Mouse (Mus musculus): ENCODE measurements around the gene Pip4k2a. TPM values are rescaled to one million over a fixed set of nuclear protein-coding genes. Genes with fewer than 3 reads are reported as not detected.

Pip4k2a gene
- polyA plus RNA-seq, 1 experiment from 2014 or later = 8.6 TPM

- WGBS = 39% methylated on average over 7 of the region's 7 CpGs
- Histone ChIP-seq H3K4me2 (replicated peaks) (no peak overlapping the region), H3K9me3 (no peaks in the 10 kb centered on the region), H3K36me3 (no peaks in the 10 kb centered on the region), H3K27ac (no peak overlapping the region), H3K9ac (no peak overlapping the region), H3K4me3 (no peak overlapping the region), H3K4me1 (peaks cover 44% of the 10 kb centered on the region), H3K27me3 (peaks cover 48% of the 10 kb centered on the region)
- ATAC-seq (ENCODE audit: low FRiP score, low read depth) = no peak
Observed at GRCm38 (mm10) chr2:18948741-18949140, 49.2 kb downstream of the Pip4k2a start.

GRCm38 (mm10) chr2:18947669-18948459 is 50.1 kb downstream of the Pip4k2a start:
- H3K27ac ChIP-seq = no peak overlapping the region
- 21% methylated on average over 7 of the region's 7 CpGs for WGBS
- ATAC-seq (ENCODE audit: low FRiP score, low read depth) = peak; percentile 25; the same call in 1 of the 2 replicates
- peaks cover 49% of the 10 kb centered on the region for H3K27me3 ChIP-seq
- H3K36me3 ChIP-seq = no peaks in the 10 kb centered on the region
- H3K4me1 ChIP-seq = peaks cover 35% of the 10 kb centered on the region
- H3K4me3 ChIP-seq = no peak overlapping the region
- H3K9ac ChIP-seq = no peak overlapping the region
- no peak overlapping the region for H3K4me2 ChIP-seq (replicated peaks)
- H3K9me3 ChIP-seq = no peaks in the 10 kb centered on the region

GRCm38 (mm10) chr2:18945438-18945837 is 52.5 kb downstream of the Pip4k2a start:
- Histone ChIP-seq H3K4me3 (no peak overlapping the region), H3K36me3 (no peaks in the 10 kb centered on the region), H3K9me3 (no peaks in the 10 kb centered on the region), H3K27ac (no peak overlapping the region), H3K4me1 (peaks cover 38% of the 10 kb centered on the region), H3K4me2 (replicated peaks) (no peak overlapping the region), H3K27me3 (peaks cover 50% of the 10 kb centered on the region), H3K9ac (no peak overlapping the region)
- 44% methylated on average over 1 of the region's 1 CpGs for WGBS
- ATAC-seq (ENCODE audit: low FRiP score, low read depth) = 0 out of 2 replicates have a peak, but pooled peaks have one; percentile 57

- 80% methylated on average over 2 of the region's 2 CpGs for WGBS
- ATAC-seq (ENCODE audit: low FRiP score, low read depth) = no peak
Observed at GRCm38 (mm10) chr2:18943930-18944329, 54.0 kb downstream of the Pip4k2a start.

GRCm38 (mm10) chr2:18943366-18943765 is 54.6 kb downstream of the Pip4k2a start:
- Histone ChIP-seq H3K4me2 (replicated peaks) (no peak overlapping the region), H3K4me1 (peaks cover 56% of the 10 kb centered on the region), H3K36me3 (no peaks in the 10 kb centered on the region), H3K4me3 (no peak overlapping the region), H3K9ac (no peak overlapping the region), H3K27ac (no peak overlapping the region), H3K9me3 (no peaks in the 10 kb centered on the region), H3K27me3 (peaks cover 45% of the 10 kb centered on the region)
- 75% methylated on average over 4 of the region's 4 CpGs for WGBS
- ATAC-seq (ENCODE audit: low FRiP score, low read depth) = no peak

More at GRCm38 (mm10) chr2:18943930-18944329, 54.0 kb downstream of the Pip4k2a start:
- H3K9ac ChIP-seq = no peak overlapping the region
- H3K9me3 ChIP-seq = no peaks in the 10 kb centered on the region
- no peaks in the 10 kb centered on the region for H3K36me3 ChIP-seq
- no peak overlapping the region for H3K27ac ChIP-seq
- H3K27me3 ChIP-seq = peaks cover 45% of the 10 kb centered on the region
- no peak overlapping the region for H3K4me2 ChIP-seq (replicated peaks)
- H3K4me1 ChIP-seq = peaks cover 53% of the 10 kb centered on the region
- no peak overlapping the region for H3K4me3 ChIP-seq

- Histone ChIP-seq H3K27me3 (peaks cover 45% of the 10 kb centered on the region), H3K4me1 (peaks cover 49% of the 10 kb centered on the region), H3K9me3 (no peaks in the 10 kb centered on the region), H3K4me2 (replicated peaks) (no peak overlapping the region), H3K9ac (no peak overlapping the region), H3K4me3 (no peak overlapping the region), H3K36me3 (no peaks in the 10 kb centered on the region), H3K27ac (no peak overlapping the region)
- WGBS = 51% methylated on average over 12 of the region's 12 CpGs
- ATAC-seq (ENCODE audit: low FRiP score, low read depth) = no peak
Observed at GRCm38 (mm10) chr2:18940693-18941270, 57.1 kb downstream of the Pip4k2a start.

GRCm38 (mm10) chr2:18938923-18939329 is 59.0 kb downstream of the Pip4k2a start:
- Histone ChIP-seq H3K27me3 (peaks cover 40% of the 10 kb centered on the region), H3K4me2 (replicated peaks) (no peak overlapping the region), H3K9me3 (no peaks in the 10 kb centered on the region), H3K4me3 (no peak overlapping the region), H3K9ac (no peak overlapping the region), H3K4me1 (peaks cover 43% of the 10 kb centered on the region), H3K27ac (no peak overlapping the region; the same call in 1 of the 2 replicates), H3K36me3 (no peaks in the 10 kb centered on the region)
- ATAC-seq (ENCODE audit: low FRiP score, low read depth) = no peak
- WGBS = 18% methylated on average over 8 of the region's 8 CpGs

GRCm38 (mm10) chr2:18938232-18938631 is 59.7 kb downstream of the Pip4k2a start:
- no peak overlapping the region for H3K27ac ChIP-seq
- no peak overlapping the region for H3K4me2 ChIP-seq (replicated peaks)
- WGBS = 32% methylated on average over 1 of the region's 1 CpGs
- no peak overlapping the region for H3K4me3 ChIP-seq
- ATAC-seq (ENCODE audit: low FRiP score, low read depth) = no peak
- peaks cover 37% of the 10 kb centered on the region for H3K27me3 ChIP-seq
- H3K4me1 ChIP-seq = peaks cover 49% of the 10 kb centered on the region
- no peaks in the 10 kb centered on the region for H3K9me3 ChIP-seq
- H3K9ac ChIP-seq = no peak overlapping the region
- H3K36me3 ChIP-seq = no peaks in the 10 kb centered on the region

- Histone ChIP-seq H3K4me2 (replicated peaks) (no peak overlapping the region), H3K4me1 (peaks cover 51% of the 10 kb centered on the region), H3K27ac (no peak overlapping the region), H3K36me3 (no peaks in the 10 kb centered on the region), H3K9ac (no peak overlapping the region), H3K27me3 (peaks cover 36% of the 10 kb centered on the region), H3K9me3 (no peaks in the 10 kb centered on the region), H3K4me3 (no peak overlapping the region)
- ATAC-seq (ENCODE audit: low FRiP score, low read depth) = no peak
- WGBS = 71% methylated on average over 2 of the region's 2 CpGs
Observed at GRCm38 (mm10) chr2:18937611-18938010, 60.3 kb downstream of the Pip4k2a start.

- no peak for ATAC-seq (ENCODE audit: low FRiP score, low read depth)
- Histone ChIP-seq H3K4me2 (replicated peaks) (no peak overlapping the region), H3K4me3 (no peak overlapping the region), H3K27ac (no peak overlapping the region), H3K9ac (no peak overlapping the region), H3K9me3 (no peaks in the 10 kb centered on the region), H3K27me3 (peaks cover 36% of the 10 kb centered on the region), H3K4me1 (peaks cover 56% of the 10 kb centered on the region), H3K36me3 (no peaks in the 10 kb centered on the region)
- WGBS = 85% methylated on average over 7 of the region's 7 CpGs
Observed at GRCm38 (mm10) chr2:18936446-18936845, 61.5 kb downstream of the Pip4k2a start.

- WGBS = 85% methylated on average over 2 of the region's 2 CpGs
- H3K4me1 ChIP-seq = peaks cover 49% of the 10 kb centered on the region
- H3K36me3 ChIP-seq = no peaks in the 10 kb centered on the region
Observed at GRCm38 (mm10) chr2:18935581-18936027, 62.3 kb downstream of the Pip4k2a start.

GRCm38 (mm10) chr2:18934131-18934530 is 63.8 kb downstream of the Pip4k2a start:
- ATAC-seq (ENCODE audit: low FRiP score, low read depth) = no peak
- 90% methylated on average over 9 of the region's 9 CpGs for WGBS

More at GRCm38 (mm10) chr2:18935581-18936027, 62.3 kb downstream of the Pip4k2a start:
- H3K27ac ChIP-seq = no peak overlapping the region
- H3K4me3 ChIP-seq = no peak overlapping the region
- H3K9me3 ChIP-seq = no peaks in the 10 kb centered on the region
- peaks cover 29% of the 10 kb centered on the region for H3K27me3 ChIP-seq
- ATAC-seq (ENCODE audit: low FRiP score, low read depth) = no peak
- H3K4me2 ChIP-seq (replicated peaks) = no peak overlapping the region
- H3K9ac ChIP-seq = no peak overlapping the region

More at GRCm38 (mm10) chr2:18934131-18934530, 63.8 kb downstream of the Pip4k2a start:
- Histone ChIP-seq H3K4me2 (replicated peaks) (no peak overlapping the region), H3K4me1 (peaks cover 36% of the 10 kb centered on the region), H3K9ac (no peak overlapping the region), H3K27me3 (peaks cover 24% of the 10 kb centered on the region), H3K9me3 (no peaks in the 10 kb centered on the region), H3K27ac (no peak overlapping the region), H3K36me3 (no peaks in the 10 kb centered on the region), H3K4me3 (no peak overlapping the region)
